Mouse (Mus musculus) E14TG2a.4 (cell line): Measurements from ENCODE around the gene Tmem115.

ENCODE experiments used
- CTCF ChIP-seq: conservative IDR thresholded peaks from 2 replicates; pipeline ENCODE4 v1.5.1; 2014; ENCODE audit warnings: low read length
- NANOG ChIP-seq: IDR thresholded peaks from 2 replicates; pipeline ENCODE4 v1.6.1; 2014; ENCODE audit warnings: borderline replicate concordance, low read length, mixed read lengths
- POU5F1 ChIP-seq: IDR thresholded peaks from 2 replicates; pipeline ENCODE4 v1.6.1; 2014; ENCODE audit warnings: low read length, borderline replicate concordance

DNA sequence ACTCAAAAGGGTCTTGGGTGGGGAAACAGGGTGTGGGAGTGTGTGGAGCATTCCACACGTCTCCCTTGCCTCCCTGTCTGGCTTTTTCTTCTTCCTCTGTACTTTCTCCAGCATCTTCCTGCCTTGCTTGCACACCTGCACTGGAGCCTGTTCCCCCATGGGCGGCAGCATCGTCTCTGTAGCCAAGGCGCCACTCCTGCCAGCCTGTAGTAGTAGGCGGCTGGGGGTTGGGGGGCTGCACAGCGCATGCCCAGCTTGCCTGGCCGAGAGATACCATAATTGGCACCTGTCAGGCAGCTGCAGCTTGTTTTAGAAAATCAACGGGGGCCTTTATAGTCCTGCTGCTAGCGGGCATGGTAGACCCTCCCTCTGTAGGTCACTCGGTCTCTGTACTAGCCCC, 25.5 kb upstream of the Tmem115 start:
- no peak for TF ChIP-seq CTCF
- TF ChIP-seq POU5F1, result no peak
- no peak for TF ChIP-seq NANOG
